Mouse (Mus musculus) liver, adult 2 months (tissue): ENCODE measurements around the gene Dok4.

ENCODE experiments used
- CTCF ChIP-seq: fragments of 200-500 bp; IDR thresholded peaks from 2 replicates; pipeline ENCODE4 v1.5.1; 2011; ENCODE audit warnings: low read depth, low read length, control low read depth
- POLR2A ChIP-seq: fragments of 200-500 bp; IDR thresholded peaks from 2 replicates; pipeline ENCODE4 v1.6.1; 2011; ENCODE audit warnings: low read length, control low read depth; ENCODE audit not compliant: insufficient read depth; ENCODE audit errors: extremely low read depth

DNA sequence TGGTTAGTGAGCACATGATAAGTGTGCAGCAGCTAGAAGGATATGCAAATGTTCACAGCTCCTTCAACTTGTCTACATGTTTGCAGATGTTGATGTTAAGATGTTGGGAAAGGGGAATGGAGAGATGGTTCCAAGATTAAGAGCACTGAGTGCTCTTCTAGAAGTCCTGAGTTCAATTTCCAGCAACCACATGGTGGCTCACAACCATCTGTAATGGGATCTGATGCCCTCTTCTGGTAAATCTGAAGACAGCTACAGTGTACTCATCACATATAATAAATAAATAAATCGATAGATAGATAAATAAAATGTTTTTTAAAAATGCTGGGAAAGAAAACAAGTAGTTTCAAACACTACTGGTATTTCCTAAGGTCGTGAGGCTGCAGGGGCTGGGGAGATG, 34.9 kb downstream of the Dok4 start:
- TF ChIP-seq POLR2A, result no peak
- no peak for TF ChIP-seq CTCF
